Mouse (Mus musculus) mouse trophoblast stem cell (cell line): ENCODE measurements around the gene Isg20l2.
"Not testable (repeated sequence)": the region's sequence is repeated elsewhere in the genome, so short reads cannot be mapped to it uniquely, and the experiment has no call there.

Experiments
- in situ Hi-C, 2 experiments: fragments of 300-500 bp; cut with MseI, MboI; formaldehyde crosslinking; loops; 2 replicates in 1 of 2; 3 replicates in 1 of 2; pipeline ENCODE4 v1.15.1; 2025

Gene Isg20l2

DNA sequence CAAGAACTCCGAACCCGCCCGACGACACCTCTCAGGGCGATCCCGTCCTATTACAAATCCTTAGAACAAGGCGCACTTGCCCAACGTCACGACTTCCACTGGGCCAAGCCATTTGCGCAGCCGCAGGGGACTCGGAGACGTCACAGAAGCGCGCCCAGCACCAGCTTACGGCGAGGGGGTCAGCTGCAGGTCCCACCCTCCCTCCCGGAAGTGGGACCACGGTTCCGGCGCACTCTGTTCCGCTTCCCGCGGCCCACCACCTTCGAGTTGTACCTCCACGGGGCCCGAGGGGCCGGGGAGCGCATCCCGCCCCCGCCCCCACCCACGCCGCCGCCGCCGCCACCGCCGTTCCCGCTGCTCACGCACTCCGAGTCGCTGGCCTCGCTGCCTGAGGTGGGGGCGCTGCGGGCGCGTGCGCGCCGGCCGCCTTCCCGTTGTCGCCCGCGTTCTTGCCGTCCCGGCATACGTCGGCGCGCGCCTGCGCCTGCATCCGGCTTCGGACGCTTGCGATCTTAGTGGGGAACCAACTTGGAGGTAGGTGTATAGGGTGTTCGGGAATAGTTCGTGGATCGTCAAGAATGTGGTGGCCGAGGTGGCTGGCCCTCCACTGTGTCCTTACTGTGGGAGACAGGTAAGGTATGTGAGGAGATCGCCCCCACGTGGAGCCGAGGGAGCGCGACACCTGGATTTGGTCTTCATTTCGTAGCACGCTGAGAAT is at the start of gene Isg20l2, which contains the start of gene Rrnad1:
TSS of gene Isg20l2 (plus strand) at position 237 of the 718 bp plus-strand sequence.
TSS of gene Rrnad1 (minus strand) at position 640 of the 718 bp plus-strand sequence.
- in situ Hi-C loops: no loop called here

- in situ Hi-C loops: no loop called here
Observed at GRCm38 (mm10) chr3:87884291-87884690, 45.8 kb upstream of the Isg20l2 start.

- in situ Hi-C loops: no loop called here
Observed at GRCm38 (mm10) chr3:87884708-87885251, 45.3 kb upstream of the Isg20l2 start.

DNA sequence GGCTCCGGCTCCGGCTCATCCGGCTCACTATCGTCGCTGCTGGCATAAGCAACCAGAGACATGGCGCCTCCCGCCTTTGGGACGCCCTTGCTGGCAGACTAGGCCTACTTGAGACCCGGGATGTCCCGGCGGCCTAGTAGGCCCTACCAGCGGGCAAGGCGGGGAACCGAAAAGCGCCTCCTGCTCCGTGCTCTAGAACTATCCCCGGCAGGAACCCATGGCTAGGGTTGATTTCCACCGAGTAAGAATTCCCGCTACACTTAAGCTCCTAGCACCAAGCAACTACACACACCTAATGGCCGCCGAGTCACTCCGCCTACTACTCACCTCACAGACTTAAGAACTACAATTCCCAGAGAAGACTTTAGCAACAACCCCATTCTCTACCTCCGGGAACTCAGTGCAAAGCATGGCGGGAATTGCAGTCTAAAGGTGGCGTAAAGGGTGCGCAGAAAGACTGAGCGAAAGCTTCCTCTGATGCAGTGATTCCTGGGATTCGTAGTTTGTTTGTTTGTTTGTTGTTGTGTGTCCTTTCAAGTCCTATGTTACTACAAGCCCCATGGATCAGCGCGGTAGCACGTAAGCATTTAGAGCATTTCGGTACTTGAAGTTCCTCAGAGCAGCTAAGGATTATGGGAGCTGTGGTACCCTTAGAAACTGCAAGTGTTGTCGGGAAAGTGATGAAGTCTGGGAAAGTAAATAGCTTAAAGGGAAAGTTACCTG is 44.7 kb upstream of the Isg20l2 start, which contains the start of gene Prcc:
TSS of gene Prcc (minus strand) at position 328 of the 723 bp plus-strand sequence.
- in situ Hi-C loops: no loop called here

DNA sequence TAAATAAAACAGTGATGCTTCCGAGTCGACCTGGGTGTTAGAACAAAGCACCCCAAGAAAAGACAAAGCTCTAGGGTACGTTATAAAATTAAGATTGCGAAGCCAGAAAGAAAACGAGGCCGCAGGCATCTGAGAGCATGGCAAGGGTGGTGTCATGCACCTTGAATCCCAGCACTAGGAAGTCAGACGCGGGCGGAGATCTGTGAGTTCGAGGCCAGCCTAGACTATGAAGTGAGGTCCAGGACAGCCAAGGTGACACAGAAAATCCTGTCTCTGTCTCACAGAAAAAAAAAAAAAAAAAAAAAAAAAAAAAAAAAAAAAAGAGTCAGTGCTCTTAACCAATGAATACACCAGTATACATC is 44.1 kb upstream of the Isg20l2 start:
- in situ Hi-C loops: no loop called here

DNA sequence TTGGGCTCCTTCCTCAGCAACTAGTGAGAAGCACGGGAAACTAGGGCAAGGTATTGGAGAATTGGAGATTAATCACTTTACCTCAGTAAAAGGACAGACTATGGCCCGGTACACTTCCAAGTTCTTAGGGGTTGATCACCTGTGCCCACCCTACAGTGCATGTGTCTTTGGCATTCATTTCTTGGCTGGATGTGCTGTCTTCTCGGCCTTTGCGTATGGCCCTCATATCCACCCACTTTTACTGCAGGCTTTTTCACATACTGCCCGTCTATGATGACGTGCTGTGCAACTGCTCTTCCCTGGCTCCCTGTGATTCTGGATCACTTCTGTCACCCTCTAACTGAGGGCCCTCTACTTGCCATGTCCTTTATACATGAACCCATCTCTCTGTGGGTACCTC is 43.7 kb upstream of the Isg20l2 start:
- in situ Hi-C loops: no loop called here

DNA sequence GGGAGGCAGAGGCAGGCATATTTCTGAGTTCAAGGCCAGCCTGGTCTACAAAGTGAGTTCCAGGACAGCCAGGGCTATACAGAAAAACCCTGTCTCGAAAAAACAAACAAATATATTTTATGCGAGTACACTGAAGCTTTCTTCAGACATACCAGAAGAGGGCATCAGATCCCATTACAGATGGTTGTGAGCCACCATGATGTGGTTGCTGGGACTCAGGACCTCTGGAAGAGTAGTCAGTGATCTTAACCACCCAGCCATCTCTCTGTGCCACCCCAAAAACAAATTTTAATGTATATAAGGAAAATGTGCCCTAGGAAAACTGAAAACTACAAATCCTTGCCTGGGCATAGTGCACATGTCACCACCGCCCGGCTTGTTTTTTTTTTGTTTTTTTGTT is 42.7 kb upstream of the Isg20l2 start:
- in situ Hi-C loops: not testable (repeated sequence)

- in situ Hi-C loops: no loop called here
Observed at GRCm38 (mm10) chr3:87891481-87891880, 38.6 kb upstream of the Isg20l2 start.

DNA sequence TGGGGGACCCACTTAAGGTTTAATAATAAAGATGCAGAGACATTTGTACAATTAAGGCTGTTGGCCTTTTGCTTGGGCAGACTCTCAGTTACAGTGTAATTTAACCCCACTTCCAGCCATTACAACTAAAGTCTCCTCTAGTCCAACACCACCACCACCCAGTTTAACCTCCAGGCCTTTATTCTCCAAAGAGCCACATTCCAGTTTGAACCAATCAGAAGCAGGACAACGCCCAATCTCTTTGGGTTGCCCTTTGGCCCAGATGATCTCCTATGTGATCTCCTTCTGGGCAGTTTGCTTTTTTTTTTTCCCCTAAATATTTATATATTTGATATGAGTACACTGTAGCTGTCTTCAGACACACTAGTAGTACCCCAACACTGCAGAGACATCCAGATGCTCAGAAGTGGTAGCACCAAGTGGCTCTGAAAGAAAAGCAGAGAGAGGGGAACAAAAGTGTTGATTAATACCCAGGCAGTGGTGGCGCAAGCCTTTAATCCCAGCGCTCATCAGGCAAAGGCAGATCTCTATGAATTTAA is 36.7 kb upstream of the Isg20l2 start:
- in situ Hi-C loops: no loop called here

- in situ Hi-C loops: no loop called here
Observed at GRCm38 (mm10) chr3:87899266-87899665, 30.8 kb upstream of the Isg20l2 start.

- in situ Hi-C loops: no loop called here
Observed at GRCm38 (mm10) chr3:87899776-87900175, 30.3 kb upstream of the Isg20l2 start.

DNA sequence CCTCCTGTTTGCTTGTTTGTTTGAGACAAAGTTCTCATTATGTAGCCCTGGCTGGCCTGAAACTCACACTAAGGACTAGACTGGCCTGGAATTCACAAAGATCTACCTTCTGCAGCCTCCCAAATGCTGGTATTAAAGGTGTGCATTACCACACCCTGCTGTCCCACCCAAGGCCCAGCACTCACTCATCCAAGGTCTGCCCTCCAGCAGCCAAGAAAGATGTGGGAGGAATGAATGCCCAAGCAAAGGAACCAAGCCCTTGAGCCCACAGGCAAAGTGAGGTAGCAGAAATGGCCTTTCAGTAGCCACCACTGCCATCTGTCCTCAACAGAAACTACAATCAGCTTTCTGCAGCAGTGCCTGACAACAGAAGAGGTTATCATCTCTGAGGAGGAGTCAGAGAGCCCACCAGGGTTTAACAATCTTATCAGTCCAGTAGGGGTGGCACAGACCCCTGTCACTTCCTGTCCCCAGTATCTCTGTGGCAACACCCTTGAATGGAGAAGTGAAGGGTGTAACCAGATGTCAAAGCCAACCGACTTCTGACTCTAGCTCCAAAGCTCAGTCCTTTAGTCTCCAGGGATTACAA is 29.0 kb upstream of the Isg20l2 start:
- in situ Hi-C loops: no loop called here

DNA sequence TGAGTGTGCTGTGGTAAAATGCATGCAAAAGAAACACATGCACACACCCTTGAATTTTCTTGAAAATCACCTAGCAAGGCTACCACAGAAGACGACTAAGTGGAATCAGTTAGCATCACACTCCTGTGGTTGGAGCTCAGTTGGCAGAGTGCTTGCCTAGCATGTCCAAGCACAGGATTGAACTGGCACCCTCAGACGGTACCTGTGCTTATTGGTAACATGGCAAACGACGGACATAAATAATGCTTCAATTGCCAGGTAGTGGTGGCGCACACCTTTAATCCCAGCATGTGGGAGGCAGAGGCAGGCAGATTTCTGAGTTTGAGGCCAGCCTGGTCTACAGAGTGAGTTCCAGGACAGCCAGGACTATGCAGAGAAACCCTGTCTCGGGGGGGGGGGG is 28.2 kb upstream of the Isg20l2 start:
- in situ Hi-C loops: not testable (repeated sequence)

GRCm38 (mm10) chr3:87903821-87904220 is 26.3 kb upstream of the Isg20l2 start:
- in situ Hi-C loops: no loop called here

DNA sequence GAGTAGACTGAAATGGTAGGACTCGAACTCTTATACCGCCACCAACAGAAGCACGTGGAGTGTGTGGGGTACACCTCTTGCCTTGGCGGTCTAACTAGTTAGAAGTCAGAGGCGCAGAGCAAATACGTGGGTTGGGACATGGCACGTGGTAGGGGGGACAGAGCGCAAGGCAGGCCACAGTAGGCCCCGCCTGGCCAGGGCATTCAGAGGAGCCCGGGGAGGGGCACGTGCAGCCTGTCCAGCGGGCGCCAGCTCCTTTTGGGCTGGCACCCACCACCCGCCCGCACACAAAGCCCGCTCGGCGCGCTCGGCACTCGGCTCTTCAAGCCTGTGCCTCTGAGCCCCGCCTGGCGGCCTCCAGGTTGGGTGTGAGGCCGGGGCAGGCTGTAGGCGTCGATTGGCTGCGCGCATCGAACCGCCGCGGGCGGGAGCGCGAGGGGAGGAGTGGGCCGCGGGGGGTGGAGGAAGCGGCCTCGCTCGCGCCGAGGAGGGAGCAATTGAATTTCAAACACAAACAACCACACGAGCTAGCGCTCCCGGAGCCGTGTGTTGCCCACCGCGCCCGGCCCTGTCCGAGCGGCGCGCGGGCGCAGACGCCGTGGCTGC is 24.1 kb upstream of the Isg20l2 start, which contains the start of gene Hdgf:
TSS of gene Hdgf (plus strand) at position 442 of the 606 bp plus-strand sequence.
- in situ Hi-C loops: no loop called here

DNA sequence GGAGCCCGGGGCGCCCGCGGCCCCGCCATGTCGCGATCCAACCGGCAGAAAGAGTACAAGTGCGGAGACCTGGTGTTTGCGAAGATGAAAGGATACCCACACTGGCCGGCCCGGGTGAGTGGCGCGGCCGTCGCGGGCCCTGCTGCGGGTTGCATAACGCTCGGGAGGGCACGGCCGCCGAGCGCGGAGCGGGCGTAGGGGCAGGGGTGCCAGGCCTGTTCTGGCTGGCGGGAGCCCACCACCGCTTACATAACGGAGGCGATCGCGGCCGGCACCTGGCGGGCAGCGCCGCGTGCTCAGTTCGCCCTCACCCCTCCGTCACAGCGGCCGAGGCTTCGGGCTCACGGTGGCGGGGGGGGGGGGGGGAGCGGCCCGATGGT is 23.5 kb upstream of the Isg20l2 start:
- in situ Hi-C loops: no loop called here

DNA sequence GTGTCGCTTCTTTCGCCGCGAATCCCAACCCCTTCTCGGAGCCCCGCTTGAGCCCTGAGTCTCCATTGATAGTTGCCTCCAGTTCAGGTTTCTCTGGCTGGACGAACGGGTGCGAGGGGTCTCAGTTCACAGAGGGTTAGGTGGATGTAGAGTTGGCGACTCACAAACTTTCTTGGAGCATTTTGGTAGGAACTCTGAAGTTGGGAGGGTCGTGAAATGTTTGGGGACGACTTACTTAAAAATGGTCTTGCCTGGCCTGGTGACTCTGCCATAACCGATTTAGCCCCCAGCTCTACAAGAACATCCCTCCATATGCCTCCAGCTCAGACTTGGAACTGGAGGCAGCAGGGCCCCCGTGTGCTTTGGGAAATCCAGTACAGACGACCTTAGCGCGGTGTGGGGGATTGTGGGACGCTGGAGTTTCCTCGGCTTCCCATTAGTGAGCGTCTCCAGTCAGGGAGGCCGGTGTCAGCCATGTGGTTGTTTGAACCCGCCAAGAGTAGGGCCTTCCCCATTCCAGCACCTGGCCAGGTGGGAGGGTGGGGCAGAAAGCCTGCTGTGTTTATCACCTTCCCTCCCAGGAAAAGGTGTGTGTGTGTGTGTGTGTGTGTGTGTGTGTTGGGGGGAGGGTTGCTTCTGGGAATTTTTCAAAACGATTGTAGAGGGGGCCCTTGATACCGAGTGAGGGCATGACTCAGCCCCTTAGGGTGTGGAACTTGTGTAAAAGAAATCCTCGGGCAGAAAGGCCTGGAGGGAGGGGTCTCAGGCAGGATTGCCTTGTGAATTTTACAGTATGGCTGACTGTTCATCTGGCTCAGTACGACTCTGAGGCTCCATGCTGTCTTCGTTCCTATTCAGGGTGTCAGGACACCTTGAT is 22.9 kb upstream of the Isg20l2 start:
- in situ Hi-C loops: no loop called here

DNA sequence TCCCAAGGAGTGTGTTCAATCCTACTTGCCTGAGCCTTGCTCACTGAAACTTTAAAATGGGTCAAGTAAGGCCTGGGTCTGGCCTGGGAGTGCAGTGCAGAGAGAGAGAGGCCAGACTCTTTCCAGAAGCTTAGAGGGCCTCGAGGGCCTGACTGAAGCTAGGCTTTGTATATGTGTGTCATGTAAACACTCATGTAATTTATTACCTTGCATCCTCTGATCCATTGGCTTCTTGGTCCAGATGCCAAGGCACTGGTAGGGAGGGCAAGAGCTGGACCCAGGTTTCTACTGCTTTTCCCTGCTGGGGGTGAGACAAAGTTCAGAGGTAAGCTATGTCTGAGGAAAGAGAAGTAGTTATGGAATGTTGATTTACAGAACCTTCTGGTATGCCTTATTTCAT is 22.2 kb upstream of the Isg20l2 start:
- in situ Hi-C loops: no loop called here

- in situ Hi-C loops: no loop called here
Observed at GRCm38 (mm10) chr3:87909381-87909780, 20.7 kb upstream of the Isg20l2 start.

DNA sequence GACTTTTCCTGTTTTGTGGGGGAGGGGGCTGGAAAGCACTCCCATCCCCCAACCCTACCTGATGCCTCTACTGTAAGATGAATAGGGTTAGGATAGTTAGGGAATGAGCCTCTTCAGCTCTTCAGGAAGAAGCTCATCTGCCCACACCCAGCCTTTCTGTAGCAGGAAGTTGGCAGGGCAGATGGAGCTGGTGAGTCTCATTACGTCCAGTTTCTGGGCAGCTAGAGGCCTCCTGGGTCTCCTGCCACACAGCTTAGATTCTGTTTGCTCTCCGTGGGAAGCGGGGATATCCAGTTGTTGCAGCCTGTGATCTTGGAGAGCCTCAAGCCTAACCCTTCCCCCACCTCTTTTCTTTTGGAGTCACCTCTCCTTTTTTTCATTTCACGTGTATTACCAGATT is 20.2 kb upstream of the Isg20l2 start:
- in situ Hi-C loops: no loop called here
